Mouse (Mus musculus): ENCODE measurements around the gene Zbtb46. TPM values are rescaled to one million over a fixed set of nuclear protein-coding genes. Genes with fewer than 3 reads are reported as not detected.

The Zbtb46 gene
- polyA plus RNA-seq, 1 experiment, result 0.11 TPM

- peaks cover 11% of the 10 kb centered on the region for H3K4me1 ChIP-seq (ENCODE audit: control insufficient read depth, insufficient read depth, low read length)
- TF ChIP-seq POLR2A (IDR thresholded peaks at IDR 0.05; ENCODE audit: borderline replicate concordance, low read depth, low read length), result no peak
- no peak for TF ChIP-seq CTCF (IDR thresholded peaks at IDR 0.05; ENCODE audit: low read depth, low read length)
- no peak overlapping the region for H3K27ac ChIP-seq (ENCODE audit: insufficient read depth, low read depth, low read length)
- H3K4me3 ChIP-seq (ENCODE audit: insufficient read depth, low read length), result no peak overlapping the region
Observed at GRCm38 (mm10) chr2:181452181-181452580, 7.0 kb downstream of the Zbtb46 start.

- no peak overlapping the region for H3K27ac ChIP-seq (ENCODE audit: insufficient read depth, low read depth, low read length)
- no peaks in the 10 kb centered on the region for H3K4me1 ChIP-seq (ENCODE audit: control insufficient read depth, insufficient read depth, low read length)
- no peak for TF ChIP-seq POLR2A (IDR thresholded peaks at IDR 0.05; ENCODE audit: borderline replicate concordance, low read depth, low read length)
- TF ChIP-seq CTCF (IDR thresholded peaks at IDR 0.05; ENCODE audit: low read depth, low read length), result no peak
- no peak overlapping the region for H3K4me3 ChIP-seq (ENCODE audit: insufficient read depth, low read length)
Observed at GRCm38 (mm10) chr2:181443016-181443415, 16.2 kb downstream of the Zbtb46 start.

- Histone ChIP-seq H3K4me1 (ENCODE audit: control insufficient read depth, insufficient read depth, low read length) (no peaks in the 10 kb centered on the region), H3K27ac (ENCODE audit: insufficient read depth, low read depth, low read length) (no peak overlapping the region), H3K4me3 (ENCODE audit: insufficient read depth, low read length) (no peak overlapping the region)
- TF ChIP-seq CTCF (IDR thresholded peaks at IDR 0.05; ENCODE audit: low read depth, low read length) (no peak), POLR2A (IDR thresholded peaks at IDR 0.05; ENCODE audit: borderline replicate concordance, low read depth, low read length) (no peak)
Observed at GRCm38 (mm10) chr2:181438176-181438575, 21.1 kb downstream of the Zbtb46 start.

GRCm38 (mm10) chr2:181436246-181436645, 23.0 kb downstream of the Zbtb46 start:
- Histone ChIP-seq H3K4me3 (ENCODE audit: insufficient read depth, low read length) (no peak overlapping the region), H3K27ac (ENCODE audit: insufficient read depth, low read depth, low read length) (no peak overlapping the region), H3K4me1 (ENCODE audit: control insufficient read depth, insufficient read depth, low read length) (no peaks in the 10 kb centered on the region)
- TF ChIP-seq CTCF (IDR thresholded peaks at IDR 0.05; ENCODE audit: low read depth, low read length) (no peak), POLR2A (IDR thresholded peaks at IDR 0.05; ENCODE audit: borderline replicate concordance, low read depth, low read length) (no peak)

DNA sequence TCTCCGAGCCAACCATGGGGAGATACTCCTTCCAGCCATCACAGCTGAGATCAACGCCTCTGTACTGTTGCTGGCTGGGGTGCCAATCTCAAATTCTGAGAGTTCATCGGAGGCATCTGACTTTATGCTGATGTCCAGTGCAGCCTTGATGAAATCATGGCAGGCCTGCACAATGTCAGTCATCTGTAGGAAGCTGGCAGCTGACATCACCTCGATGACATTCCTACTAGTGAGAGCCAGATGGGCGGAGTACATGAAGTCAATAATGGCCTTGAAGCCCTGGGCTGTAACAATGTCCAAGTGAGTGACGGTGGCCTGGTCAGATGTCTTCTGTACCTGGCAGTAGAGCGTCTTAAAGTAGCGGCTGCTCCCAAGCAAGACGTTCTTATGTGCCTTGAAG, 35.4 kb downstream of the Zbtb46 start:
- Histone ChIP-seq H3K27ac (ENCODE audit: insufficient read depth, low read depth, low read length) (no peak overlapping the region), H3K4me1 (ENCODE audit: control insufficient read depth, insufficient read depth, low read length) (no peaks in the 10 kb centered on the region)
- no peak for TF ChIP-seq POLR2A (IDR thresholded peaks at IDR 0.05; ENCODE audit: borderline replicate concordance, low read depth, low read length)
- TF ChIP-seq CTCF (IDR thresholded peaks at IDR 0.05; ENCODE audit: low read depth, low read length), result no peak

GRCm38 (mm10) chr2:181420903-181421638, 38.2 kb downstream of the Zbtb46 start:
- Histone ChIP-seq H3K27ac (ENCODE audit: insufficient read depth, low read depth, low read length) (no peak overlapping the region), H3K4me3 (ENCODE audit: insufficient read depth, low read length) (no peak overlapping the region), H3K4me1 (ENCODE audit: control insufficient read depth, insufficient read depth, low read length) (no peaks in the 10 kb centered on the region)
- TF ChIP-seq POLR2A (IDR thresholded peaks at IDR 0.05; ENCODE audit: borderline replicate concordance, low read depth, low read length) (no peak), CTCF (IDR thresholded peaks at IDR 0.05; ENCODE audit: low read depth, low read length) (no peak)

More for the DNA sequence above, 35.4 kb downstream of the Zbtb46 start:
- H3K4me3 ChIP-seq (ENCODE audit: insufficient read depth, low read length), result no peak overlapping the region

GRCm38 (mm10) chr2:181420426-181420825, 38.8 kb downstream of the Zbtb46 start:
- H3K27ac ChIP-seq (ENCODE audit: insufficient read depth, low read depth, low read length), result no peak overlapping the region
- TF ChIP-seq POLR2A (IDR thresholded peaks at IDR 0.05; ENCODE audit: borderline replicate concordance, low read depth, low read length) (no peak), CTCF (IDR thresholded peaks at IDR 0.05; ENCODE audit: low read depth, low read length) (no peak)
- H3K4me3 ChIP-seq (ENCODE audit: insufficient read depth, low read length), result no peak overlapping the region
- 0 out of 2 replicates have a peak, but pooled peaks cover 2% of the 10 kb centered on the region for H3K4me1 ChIP-seq (ENCODE audit: control insufficient read depth, insufficient read depth, low read length)

GRCm38 (mm10) chr2:181419359-181419758, 39.9 kb downstream of the Zbtb46 start:
- H3K4me1 ChIP-seq (ENCODE audit: control insufficient read depth, insufficient read depth, low read length), result 0 out of 2 replicates have a peak, but pooled peaks cover 2% of the 10 kb centered on the region
- no peak overlapping the region for H3K4me3 ChIP-seq (ENCODE audit: insufficient read depth, low read length)
- H3K27ac ChIP-seq (ENCODE audit: insufficient read depth, low read depth, low read length), result no peak overlapping the region
- TF ChIP-seq POLR2A (IDR thresholded peaks at IDR 0.05; ENCODE audit: borderline replicate concordance, low read depth, low read length) (no peak), CTCF (IDR thresholded peaks at IDR 0.05; ENCODE audit: low read depth, low read length) (no peak)

GRCm38 (mm10) chr2:181415945-181416344, 43.3 kb downstream of the Zbtb46 start:
- TF ChIP-seq CTCF (IDR thresholded peaks at IDR 0.05; ENCODE audit: low read depth, low read length) (no peak), POLR2A (IDR thresholded peaks at IDR 0.05; ENCODE audit: borderline replicate concordance, low read depth, low read length) (no peak)
- Histone ChIP-seq H3K27ac (ENCODE audit: insufficient read depth, low read depth, low read length) (no peak overlapping the region), H3K4me1 (ENCODE audit: control insufficient read depth, insufficient read depth, low read length) (peaks cover 7% of the 10 kb centered on the region; the same call in 1 of the 2 replicates), H3K4me3 (ENCODE audit: insufficient read depth, low read length) (no peak overlapping the region)

DNA sequence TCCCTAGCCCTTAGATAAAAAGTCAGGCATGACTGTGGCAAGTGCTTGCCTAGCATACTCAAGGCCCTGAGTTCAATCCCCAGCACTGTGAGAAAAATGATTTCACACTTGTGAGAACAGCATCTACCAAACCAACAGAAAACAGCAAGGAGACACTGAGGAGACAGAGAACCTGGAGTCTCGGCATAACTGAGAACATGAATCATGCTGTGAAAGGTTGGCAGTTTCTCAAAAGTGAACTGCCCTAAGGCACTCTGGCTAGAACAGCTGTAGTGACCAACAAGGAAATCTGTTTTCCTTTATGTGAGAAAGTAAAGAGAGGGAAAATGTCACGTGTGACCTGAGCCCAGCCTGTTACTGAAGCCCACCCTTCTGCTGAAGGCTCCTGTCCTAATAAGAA, 46.1 kb downstream of the Zbtb46 start:
- Histone ChIP-seq H3K4me3 (ENCODE audit: insufficient read depth, low read length) (no peak overlapping the region), H3K4me1 (ENCODE audit: control insufficient read depth, insufficient read depth, low read length) (peaks cover 20% of the 10 kb centered on the region), H3K27ac (ENCODE audit: insufficient read depth, low read depth, low read length) (no peak overlapping the region)
- TF ChIP-seq CTCF (IDR thresholded peaks at IDR 0.05; ENCODE audit: low read depth, low read length), result no peak
- no peak for TF ChIP-seq POLR2A (IDR thresholded peaks at IDR 0.05; ENCODE audit: borderline replicate concordance, low read depth, low read length)
